Mouse (Mus musculus) myocyte (in vitro differentiated cells): ENCODE measurements around the gene Tex35.

Experiments
- MAX ChIP-seq: IDR thresholded peaks from one replicate; pipeline ENCODE4 v1.6.1; 2011; ENCODE audit warnings: low read depth, mild to moderate bottlenecking, control low read depth
- POLR2A ChIP-seq: IDR thresholded peaks from one replicate; pipeline ENCODE4 v1.6.1; 2011; ENCODE audit warnings: low read depth, mild to moderate bottlenecking, control low read depth, moderate library complexity; ENCODE audit not compliant: insufficient read length
- POLR2AphosphoS2 ChIP-seq: IDR thresholded peaks from one replicate; pipeline ENCODE4 v1.6.1; 2011; ENCODE audit warnings: low read depth, control low read depth; ENCODE audit not compliant: insufficient read length

GRCm38 (mm10) chr1:157101122-157101865 lies 7.2 kb downstream of the Tex35 start:
- TF ChIP-seq POLR2A (peak; percentile 33), POLR2AphosphoS2 (peak; percentile 57), MAX (no peak)
